Mouse (Mus musculus) cerebellum, postnatal 10 days (tissue): ENCODE measurements around the gene Ndfip2.
A peak's percentile ranks its signal among the peaks of the same experiment; 100 is the strongest.

Experiments used
- DNase-seq, 2 experiments: peaks; one replicate each; pipeline ENCODE4 v3.0.0; 2021; ENCODE audit warnings: mixed read lengths in 2 of 2

The Ndfip2 gene

GRCm38 (mm10) chr14:105287972-105288371 is 29.6 kb downstream of the Ndfip2 start:
- DNase-seq = no peak

GRCm38 (mm10) chr14:105288529-105288928 is 30.2 kb downstream of the Ndfip2 start:
- no peak for DNase-seq

GRCm38 (mm10) chr14:105292139-105292538 is 33.8 kb downstream of the Ndfip2 start:
- no peak for DNase-seq

- no peak for DNase-seq
Observed at GRCm38 (mm10) chr14:105293777-105294176, 35.4 kb downstream of the Ndfip2 start.

- peak; percentile 23 to 80 for DNase-seq
Observed at GRCm38 (mm10) chr14:105295820-105296582, 37.6 kb downstream of the Ndfip2 start.

- DNase-seq = no peak
Observed at GRCm38 (mm10) chr14:105299744-105300255, 41.4 kb downstream of the Ndfip2 start.

- DNase-seq = no peak
Observed at GRCm38 (mm10) chr14:105300551-105300950, 42.2 kb downstream of the Ndfip2 start.

- DNase-seq = no peak
Observed at GRCm38 (mm10) chr14:105302708-105303107, 44.3 kb downstream of the Ndfip2 start.

GRCm38 (mm10) chr14:105307716-105308115 is 49.3 kb downstream of the Ndfip2 start:
- DNase-seq = no peak

- no peak for DNase-seq
Observed at GRCm38 (mm10) chr14:105312366-105312765, 54.0 kb downstream of the Ndfip2 start.

- no peak for DNase-seq
Observed at GRCm38 (mm10) chr14:105312944-105313343, 54.6 kb downstream of the Ndfip2 start.

GRCm38 (mm10) chr14:105313877-105314276 is 55.5 kb downstream of the Ndfip2 start:
- peak; percentile 56 to 63 for DNase-seq

- no peak for DNase-seq
Observed at GRCm38 (mm10) chr14:105321712-105322111, 63.3 kb downstream of the Ndfip2 start.

GRCm38 (mm10) chr14:105322829-105323228 is 64.5 kb downstream of the Ndfip2 start:
- no peak for DNase-seq

GRCm38 (mm10) chr14:105323448-105323847 is 65.1 kb downstream of the Ndfip2 start:
- DNase-seq = no peak

GRCm38 (mm10) chr14:105328397-105329302 is 70.3 kb downstream of the Ndfip2 start:
- peak; percentile 80 to 84 for DNase-seq

GRCm38 (mm10) chr14:105333475-105334094 is 75.2 kb downstream of the Ndfip2 start:
- DNase-seq = peak; percentile 71 to 74

GRCm38 (mm10) chr14:105341765-105342164 is 83.4 kb downstream of the Ndfip2 start:
- no peak for DNase-seq

GRCm38 (mm10) chr14:105354121-105354520 is 95.7 kb downstream of the Ndfip2 start:
- DNase-seq = no peak
